Mouse (Mus musculus) hindbrain, embryonic 12.5 days (tissue): ENCODE data around the gene Gm10842. TPM values are rescaled to one million over a fixed set of nuclear protein-coding genes. Genes with fewer than 3 reads are reported as not detected.
"Not testable (repeated sequence)": the region's sequence is repeated elsewhere in the genome, so short reads cannot be mapped to it uniquely, and the experiment has no call there.

Experiments
- ATAC-seq: fragments of 200-750 bp; cut with Nextera tagmentation; 2 replicates; pipeline ENCODE4 v1.8.0; 2017; ENCODE audit warnings: moderate TSS enrichment; ENCODE audit not compliant: low FRiP score
- H3K27ac ChIP-seq: fragments of 300-500 bp; sonication (generic); 2 replicates; pipeline ENCODE4 v1.5.1; 2016; ENCODE audit warnings: mild to moderate bottlenecking
- H3K27me3 ChIP-seq: fragments of 300-500 bp; sonication (generic); 2 replicates; pipeline ENCODE4 v1.6.1; 2016; ENCODE audit warnings: mild to moderate bottlenecking
- H3K36me3 ChIP-seq: fragments of 300-500 bp; sonication (generic); 2 replicates; pipeline ENCODE4 v1.6.1; 2016; ENCODE audit warnings: mild to moderate bottlenecking
- H3K4me1 ChIP-seq: fragments of 300-500 bp; sonication (generic); 2 replicates; pipeline ENCODE4 v1.6.1; 2016
- H3K4me2 ChIP-seq: fragments of 300-500 bp; sonication (generic); replicated peaks from 2 replicates; pipeline ENCODE4 v1.6.1; 2016; ENCODE audit warnings: mild to moderate bottlenecking
- H3K4me3 ChIP-seq: fragments of 300-500 bp; sonication (generic); 2 replicates; pipeline ENCODE4 v1.5.1; 2016; ENCODE audit warnings: mild to moderate bottlenecking
- H3K9ac ChIP-seq: fragments of 300-500 bp; sonication (generic); 2 replicates; pipeline ENCODE4 v1.6.1; 2016; ENCODE audit warnings: mild to moderate bottlenecking, moderate library complexity
- H3K9me3 ChIP-seq: fragments of 300-500 bp; sonication (generic); replicated peaks from 2 replicates; pipeline ENCODE4 v1.6.1; 2016; ENCODE audit warnings: mild to moderate bottlenecking
- WGBS: fragments of 180-500 bp; shearing (Covaris S2); methylation state at CpG from one replicate; pipeline ENCODE4 v1.1.7; 2016; 5-methylcytosine and 5-hydroxymethylcytosine counted together
- polyA plus RNA-seq: library from polyadenylated mRNA; unstranded; fragments of >200 nt; fragmentation: Nextera tagmentation; extraction: Ambion mirVana; gene quantifications from 2 replicates; pipeline ENCODE4 v1.2.1, GENCODE M21; 2016

Gene Gm10842
- polyA plus RNA-seq: not detected in 2 replicates

GRCm38 (mm10) chr11:105146593-105146992 is at the start of gene Gm10842:
Gene Gm10842 (plus strand): TSS chr11:105146893.
- no peak within 1 kb of the TSS for H3K4me2 ChIP-seq
- H3K9me3 ChIP-seq: no peaks in the 10 kb centered on the region
- H3K27me3 ChIP-seq: no peaks in the 10 kb centered on the region
- no peak for ATAC-seq
- H3K4me1 ChIP-seq: peaks cover 2% of the 10 kb centered on the region
- no peak within 1 kb of the TSS for H3K4me3 ChIP-seq
- no peak within 1 kb of the TSS for H3K27ac ChIP-seq
- H3K36me3 ChIP-seq: 0 out of 2 replicates have a peak, but pooled peaks cover 2% of the 10 kb centered on the region
- H3K9ac ChIP-seq: no peak within 1 kb of the TSS
- WGBS: 71% methylated on average over 3 of the region's 3 CpGs

GRCm38 (mm10) chr11:105112448-105112847 is 34.2 kb upstream of the Gm10842 start:
- H3K27ac ChIP-seq, H3K4me3 ChIP-seq, H3K27me3 ChIP-seq, H3K4me2 ChIP-seq, H3K9ac ChIP-seq, ATAC-seq, H3K4me1 ChIP-seq, H3K36me3 ChIP-seq, H3K9me3 ChIP-seq: not testable (repeated sequence)
- WGBS: 78% methylated on average over 22 of the region's 22 CpGs

GRCm38 (mm10) chr11:105117814-105118213 is 28.9 kb upstream of the Gm10842 start:
- ATAC-seq: no peak
- no peaks in the 10 kb centered on the region for H3K9me3 ChIP-seq
- H3K27me3 ChIP-seq: no peaks in the 10 kb centered on the region
- H3K9ac ChIP-seq: no peak overlapping the region
- no peaks in the 10 kb centered on the region for H3K4me1 ChIP-seq
- no peak overlapping the region for H3K4me3 ChIP-seq
- H3K36me3 ChIP-seq: no peaks in the 10 kb centered on the region
- H3K27ac ChIP-seq: no peak overlapping the region
- H3K4me2 ChIP-seq: no peak overlapping the region
- WGBS: 87% methylated on average over 7 of the region's 7 CpGs

GRCm38 (mm10) chr11:105120551-105121061 is 26.1 kb upstream of the Gm10842 start:
- H3K9ac ChIP-seq: no peak overlapping the region
- no peaks in the 10 kb centered on the region for H3K27me3 ChIP-seq
- ATAC-seq: no peak
- no peak overlapping the region for H3K4me3 ChIP-seq
- no peak overlapping the region for H3K4me2 ChIP-seq
- H3K27ac ChIP-seq: no peak overlapping the region
- 33% methylated on average over 4 of the region's 4 CpGs for WGBS
- H3K4me1 ChIP-seq: no peaks in the 10 kb centered on the region
- no peaks in the 10 kb centered on the region for H3K9me3 ChIP-seq
- no peaks in the 10 kb centered on the region for H3K36me3 ChIP-seq

GRCm38 (mm10) chr11:105121792-105122191 is 24.9 kb upstream of the Gm10842 start:
- ATAC-seq, H3K27ac ChIP-seq, H3K4me2 ChIP-seq, H3K27me3 ChIP-seq, H3K4me1 ChIP-seq, H3K4me3 ChIP-seq, H3K9me3 ChIP-seq, H3K36me3 ChIP-seq, H3K9ac ChIP-seq: not testable (repeated sequence)
- WGBS: 80% methylated on average over 5 of the region's 5 CpGs

- ATAC-seq: no peak
- H3K27me3 ChIP-seq: no peaks in the 10 kb centered on the region
Observed at GRCm38 (mm10) chr11:105123986-105124385, 22.7 kb upstream of the Gm10842 start.

GRCm38 (mm10) chr11:105125735-105126519 is 20.8 kb upstream of the Gm10842 start, which contains the start of gene Mettl2:
Gene Mettl2 (plus strand): TSS chr11:105126425.
- 2% methylated on average over 34 of the region's 38 CpGs for WGBS
- Histone ChIP-seq H3K9ac (peak within 1 kb of the TSS; percentile 72), H3K9me3 (no peaks in the 10 kb centered on the region), H3K27me3 (no peaks in the 10 kb centered on the region), H3K4me2 (peak within 1 kb of the TSS; percentile 94), H3K36me3 (peaks cover 14% of the 10 kb centered on the region; the same call in 1 of the 2 replicates), H3K4me1 (peaks cover 11% of the 10 kb centered on the region), H3K4me3 (peak within 1 kb of the TSS; percentile 76), H3K27ac (peak within 1 kb of the TSS; percentile 62)
- ATAC-seq: peak; percentile 91

More at GRCm38 (mm10) chr11:105123986-105124385, 22.7 kb upstream of the Gm10842 start:
- Histone ChIP-seq H3K36me3 (0 out of 2 replicates have a peak, but pooled peaks cover 2% of the 10 kb centered on the region), H3K9ac (no peak overlapping the region), H3K4me1 (peaks cover 11% of the 10 kb centered on the region), H3K9me3 (no peaks in the 10 kb centered on the region), H3K4me2 (no peak overlapping the region), H3K27ac (no peak overlapping the region), H3K4me3 (no peak overlapping the region)
- WGBS: 5% methylated on average over 9 of the region's 9 CpGs

GRCm38 (mm10) chr11:105126520-105127029 is 20.1 kb upstream of the Gm10842 start:
- H3K9me3 ChIP-seq: no peaks in the 10 kb centered on the region
- H3K4me3 ChIP-seq: peak overlapping the region; percentile 76
- WGBS: under 1% methylated on average over 45 of the region's 49 CpGs
- peaks cover 11% of the 10 kb centered on the region for H3K4me1 ChIP-seq
- ATAC-seq: peak; percentile 36
- peak overlapping the region; percentile 94 for H3K4me2 ChIP-seq
- peak overlapping the region; percentile 72 for H3K9ac ChIP-seq
- H3K36me3 ChIP-seq: peaks cover 19% of the 10 kb centered on the region; the same call in 1 of the 2 replicates
- H3K27me3 ChIP-seq: no peaks in the 10 kb centered on the region
- no peak overlapping the region for H3K27ac ChIP-seq

GRCm38 (mm10) chr11:105135692-105136091 is 11.0 kb upstream of the Gm10842 start:
- H3K27me3 ChIP-seq: no peaks in the 10 kb centered on the region
- WGBS: 93% methylated on average over 7 of the region's 7 CpGs
- no peak overlapping the region for H3K27ac ChIP-seq
- H3K4me2 ChIP-seq: no peak overlapping the region
- no peaks in the 10 kb centered on the region for H3K9me3 ChIP-seq
- H3K36me3 ChIP-seq: peaks cover 92% of the 10 kb centered on the region
- H3K4me1 ChIP-seq: no peaks in the 10 kb centered on the region
- no peak overlapping the region for H3K4me3 ChIP-seq
- no peak overlapping the region for H3K9ac ChIP-seq
- ATAC-seq: no peak

GRCm38 (mm10) chr11:105137255-105137654 is 9.4 kb upstream of the Gm10842 start:
- H3K27ac ChIP-seq: not testable (repeated sequence)
- 92% methylated on average over 2 of the region's 2 CpGs for WGBS

GRCm38 (mm10) chr11:105140512-105140911 is 6.2 kb upstream of the Gm10842 start:
- H3K4me2 ChIP-seq, H3K9ac ChIP-seq, H3K27me3 ChIP-seq, H3K27ac ChIP-seq, H3K9me3 ChIP-seq, H3K4me1 ChIP-seq, ATAC-seq, H3K4me3 ChIP-seq: not testable (repeated sequence)
- WGBS: 89% methylated on average over 8 of the region's 8 CpGs
- peaks cover 57% of the 10 kb centered on the region for H3K36me3 ChIP-seq

More at GRCm38 (mm10) chr11:105137255-105137654, 9.4 kb upstream of the Gm10842 start:
- H3K4me2 ChIP-seq, H3K9me3 ChIP-seq, ATAC-seq, H3K27me3 ChIP-seq, H3K4me3 ChIP-seq, H3K4me1 ChIP-seq, H3K9ac ChIP-seq: not testable (repeated sequence)
- peaks cover 90% of the 10 kb centered on the region for H3K36me3 ChIP-seq

GRCm38 (mm10) chr11:105141115-105141514 is 5.6 kb upstream of the Gm10842 start:
- no peak for ATAC-seq
- Histone ChIP-seq H3K36me3 (peaks cover 51% of the 10 kb centered on the region), H3K4me2 (no peak overlapping the region), H3K27ac (no peak overlapping the region), H3K9me3 (no peaks in the 10 kb centered on the region), H3K27me3 (no peaks in the 10 kb centered on the region), H3K9ac (no peak overlapping the region), H3K4me1 (no peaks in the 10 kb centered on the region), H3K4me3 (no peak overlapping the region)
- 95% methylated on average over 5 of the region's 5 CpGs for WGBS
